Mouse (Mus musculus) intestine, embryonic 14.5 days (tissue): ENCODE measurements around the gene Nrxn2. TPM values are rescaled to one million over a fixed set of nuclear protein-coding genes. Genes with fewer than 3 reads are reported as not detected.
A peak's percentile ranks its signal among the peaks of the same experiment; 100 is the strongest.

Experiments used
- ATAC-seq: fragments of 200-750 bp; cut with Nextera tagmentation; replicated peaks from 2 replicates; pipeline ENCODE4 v1.8.0; 2017; ENCODE audit warnings: low read depth, moderate number of reproducible peaks, moderate TSS enrichment, moderate library complexity; ENCODE audit not compliant: low FRiP score, low TSS enrichment
- DNase-seq: peaks from one replicate; pipeline ENCODE4 v3.0.0-alpha.2; 2018; ENCODE audit warnings: low spot score
- H3K27ac ChIP-seq: fragments of 300-500 bp; sonication (generic); 2 replicates; pipeline ENCODE4 v1.5.1; 2014; ENCODE audit warnings: low read depth, mild to moderate bottlenecking, control low read depth
- H3K27me3 ChIP-seq: fragments of 300-500 bp; sonication (generic); replicated peaks from 2 replicates; pipeline ENCODE4 v1.6.1; 2014; ENCODE audit warnings: low read length, control low read depth; ENCODE audit not compliant: control insufficient read depth, insufficient read depth
- H3K36me3 ChIP-seq: fragments of 300-500 bp; sonication (generic); 2 replicates; pipeline ENCODE4 v1.6.1; 2014; ENCODE audit warnings: low read length, control low read depth; ENCODE audit not compliant: control insufficient read depth, insufficient read depth
- H3K4me1 ChIP-seq: fragments of 300-500 bp; sonication (generic); replicated peaks from 2 replicates; pipeline ENCODE4 v1.6.1; 2014; ENCODE audit warnings: low read length, control low read depth, mixed read lengths; ENCODE audit not compliant: control insufficient read depth, insufficient read depth
- H3K4me2 ChIP-seq: fragments of 300-500 bp; sonication (generic); 2 replicates; pipeline ENCODE4 v1.6.1; 2014; ENCODE audit warnings: low read length
- H3K4me3 ChIP-seq: fragments of 300-500 bp; sonication (generic); 2 replicates; pipeline ENCODE4 v1.5.1; 2014; ENCODE audit warnings: low read depth, low read length, control low read depth, mixed read lengths
- H3K9ac ChIP-seq: fragments of 300-500 bp; sonication (generic); 2 replicates; pipeline ENCODE4 v1.6.1; 2014; ENCODE audit warnings: mild to moderate bottlenecking, low read length
- H3K9me3 ChIP-seq: fragments of 300-500 bp; sonication (generic); 2 replicates; pipeline ENCODE4 v1.6.1; 2016; ENCODE audit warnings: low read length, control low read depth; ENCODE audit not compliant: control insufficient read depth
- WGBS: fragments of 180-500 bp; shearing (Covaris S2); extraction: QIAGEN DNeasy Blood & Tissue Kit; methylation state at CpG from one replicate; pipeline ENCODE4 v1.1.7; 2014; 5-methylcytosine and 5-hydroxymethylcytosine counted together
- polyA plus RNA-seq: library from polyadenylated mRNA; unstranded; fragments of >200 nt; fragmentation: Nextera tagmentation; extraction: Ambion mirVana; gene quantifications from 2 replicates; pipeline ENCODE4 v1.2.1, GENCODE M21; 2014

The Nrxn2 gene
- polyA plus RNA-seq, 1 experiment from 2014 or later: 1.9 TPM

DNA sequence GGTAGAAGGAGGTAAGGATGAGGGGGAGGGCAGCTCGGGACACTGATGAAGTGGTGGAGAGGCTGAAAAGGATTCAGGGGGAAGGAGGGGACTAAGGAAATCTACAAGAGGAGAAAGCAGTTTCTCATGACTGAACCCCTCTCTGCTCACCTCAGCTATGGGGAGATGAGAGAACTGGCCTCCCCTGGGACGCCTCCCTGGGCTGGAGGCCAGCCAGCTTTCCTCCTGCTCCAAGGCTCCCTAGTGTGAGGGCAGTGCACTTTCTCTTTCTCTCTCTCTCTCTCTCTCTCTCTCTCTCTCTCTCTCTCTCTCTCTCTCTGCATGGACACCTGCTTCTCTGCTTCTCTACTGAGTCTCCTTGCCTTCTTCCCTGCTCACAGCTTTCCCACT lies 82.1 kb downstream of the Nrxn2 start:
- no peaks in the 10 kb centered on the region for H3K36me3 ChIP-seq
- H3K9ac ChIP-seq: no peak overlapping the region
- WGBS: 36% methylated on average over 2 of the region's 2 CpGs
- no peak overlapping the region for H3K4me2 ChIP-seq
- peaks cover 78% of the 10 kb centered on the region for H3K27me3 ChIP-seq
- H3K4me3 ChIP-seq: no peak overlapping the region
- peaks cover 20% of the 10 kb centered on the region for H3K4me1 ChIP-seq
- no peak overlapping the region for H3K27ac ChIP-seq
- DNase-seq (no peak), ATAC-seq (no peak)
- H3K9me3 ChIP-seq: no peaks in the 10 kb centered on the region

DNA sequence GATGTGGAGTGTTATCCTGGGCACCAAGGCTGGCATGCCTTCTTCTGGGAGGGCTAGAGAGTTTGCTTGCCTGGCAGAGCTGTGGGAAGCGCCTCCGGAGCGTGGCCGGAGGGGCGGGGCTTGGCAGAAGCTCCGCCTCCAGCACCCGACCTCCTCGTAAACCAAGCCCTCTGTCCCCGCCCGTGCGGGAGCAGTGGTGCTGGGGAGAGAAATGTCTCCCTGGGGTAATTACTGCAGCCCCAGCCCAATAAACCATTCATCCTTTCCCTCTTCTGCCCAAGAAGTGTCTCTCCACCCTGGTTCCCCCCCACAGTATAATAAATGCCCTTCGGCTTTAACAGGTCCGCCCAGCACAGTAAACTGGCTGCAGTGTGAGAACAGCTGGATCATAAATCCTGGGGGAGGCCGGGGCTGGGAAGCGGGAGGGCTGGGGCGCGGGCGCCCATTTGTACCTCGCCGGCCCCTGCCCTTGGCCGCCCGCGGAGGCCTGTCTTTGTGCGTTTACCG lies 83.6 kb downstream of the Nrxn2 start:
- H3K4me1 ChIP-seq: peaks cover 20% of the 10 kb centered on the region
- peak; percentile 44; the same call in 1 of the 2 replicates for ATAC-seq
- peaks cover 65% of the 10 kb centered on the region for H3K27me3 ChIP-seq
- no peaks in the 10 kb centered on the region for H3K9me3 ChIP-seq
- H3K27ac ChIP-seq: no peak overlapping the region
- no peaks in the 10 kb centered on the region for H3K36me3 ChIP-seq
- 0% methylated on average over 25 of the region's 25 CpGs for WGBS
- peak overlapping the region; percentile 32 for H3K4me3 ChIP-seq
- peak overlapping the region; percentile 65 for H3K4me2 ChIP-seq
- no peak overlapping the region for H3K9ac ChIP-seq
- DNase-seq: peak; percentile 67

DNA sequence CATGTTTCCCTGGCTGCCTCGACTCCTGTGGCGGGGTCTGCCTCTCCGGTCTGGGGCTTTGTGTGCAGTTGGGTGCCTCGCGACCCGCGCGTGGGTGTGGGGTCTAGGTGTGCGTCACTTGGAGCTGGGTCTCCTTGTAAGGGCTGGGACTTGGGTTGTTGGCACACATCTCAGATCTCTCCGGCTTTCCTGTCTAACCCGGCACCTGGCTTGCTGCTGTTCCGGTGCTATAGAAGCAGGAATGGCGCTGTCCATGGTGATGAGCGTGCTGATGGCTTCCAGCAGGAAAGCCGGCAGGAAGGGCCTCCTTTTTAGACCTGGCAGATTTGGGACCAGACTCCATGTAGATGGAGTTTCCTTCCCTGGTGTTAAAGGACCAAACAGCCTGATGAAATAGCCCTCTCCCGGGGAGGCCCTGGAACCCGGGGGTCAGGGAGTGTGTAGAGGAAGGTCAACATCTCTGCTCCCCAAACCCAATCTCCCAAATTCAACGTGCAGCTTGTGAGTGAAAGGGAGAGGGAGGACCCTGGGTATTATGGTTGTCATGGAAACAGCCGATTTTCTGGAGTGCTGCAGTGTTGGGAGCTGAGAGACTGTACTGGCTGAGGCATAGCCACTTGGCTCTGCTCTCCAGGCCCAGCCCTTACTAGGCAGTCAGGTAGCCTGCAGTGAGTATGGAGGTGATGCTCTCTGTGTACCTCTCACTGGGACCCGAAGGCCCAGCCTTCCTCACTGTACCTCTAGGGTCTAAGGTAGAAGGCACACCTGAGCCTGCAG lies 84.2 kb downstream of the Nrxn2 start:
- Histone ChIP-seq H3K27me3 (peaks cover 63% of the 10 kb centered on the region), H3K4me3 (peak overlapping the region; percentile 32), H3K4me1 (peaks cover 20% of the 10 kb centered on the region), H3K9me3 (no peaks in the 10 kb centered on the region), H3K27ac (no peak overlapping the region), H3K36me3 (no peaks in the 10 kb centered on the region), H3K4me2 (peak overlapping the region; percentile 65), H3K9ac (no peak overlapping the region)
- peak; percentile 92 for DNase-seq
- 5% methylated on average over 20 of the region's 20 CpGs for WGBS
- ATAC-seq: peak; percentile 13; the same call in 1 of the 2 replicates

DNA sequence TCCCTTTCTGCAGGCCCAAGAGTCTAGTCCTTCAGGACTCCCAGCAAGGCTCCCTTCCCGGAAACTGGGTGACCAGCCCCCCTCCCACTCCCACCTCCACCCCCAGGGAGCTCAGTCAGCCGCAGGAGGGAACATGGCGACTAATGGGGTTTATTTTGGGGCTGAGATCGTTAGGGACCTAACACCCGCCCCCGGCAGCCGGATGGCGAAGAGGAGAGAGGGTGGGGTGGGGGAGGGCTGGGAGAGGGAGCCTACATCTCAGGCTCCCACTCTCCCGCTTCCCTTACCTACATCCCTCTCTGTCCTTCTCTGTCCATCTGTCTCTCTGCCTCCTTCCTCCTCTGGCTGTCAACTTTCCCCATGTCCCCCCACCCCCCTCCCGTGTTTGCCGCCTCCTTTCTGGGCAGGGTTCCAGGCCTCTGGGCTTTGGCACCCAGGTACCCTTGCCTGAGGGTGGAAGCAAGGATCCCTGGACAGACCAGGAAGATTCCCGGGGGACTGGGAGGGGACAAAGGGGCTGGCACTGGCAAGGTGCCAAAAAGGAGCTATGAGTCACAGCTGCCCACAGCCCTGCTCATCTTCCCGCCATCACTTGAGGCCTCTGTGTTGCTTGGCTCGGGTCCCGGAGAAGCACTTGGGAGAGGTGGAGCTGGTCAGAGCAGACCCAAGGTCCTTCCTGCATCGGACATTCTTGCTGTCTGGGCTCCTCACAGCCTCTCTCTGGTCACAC lies 85.6 kb downstream of the Nrxn2 start:
- Histone ChIP-seq H3K4me1 (peaks cover 20% of the 10 kb centered on the region), H3K4me3 (no peak overlapping the region), H3K9ac (no peak overlapping the region), H3K4me2 (no peak overlapping the region), H3K9me3 (no peaks in the 10 kb centered on the region), H3K27me3 (peaks cover 49% of the 10 kb centered on the region), H3K27ac (no peak overlapping the region), H3K36me3 (no peaks in the 10 kb centered on the region)
- 25% methylated on average over 16 of the region's 16 CpGs for WGBS
- no peak for DNase-seq
- ATAC-seq: no peak

DNA sequence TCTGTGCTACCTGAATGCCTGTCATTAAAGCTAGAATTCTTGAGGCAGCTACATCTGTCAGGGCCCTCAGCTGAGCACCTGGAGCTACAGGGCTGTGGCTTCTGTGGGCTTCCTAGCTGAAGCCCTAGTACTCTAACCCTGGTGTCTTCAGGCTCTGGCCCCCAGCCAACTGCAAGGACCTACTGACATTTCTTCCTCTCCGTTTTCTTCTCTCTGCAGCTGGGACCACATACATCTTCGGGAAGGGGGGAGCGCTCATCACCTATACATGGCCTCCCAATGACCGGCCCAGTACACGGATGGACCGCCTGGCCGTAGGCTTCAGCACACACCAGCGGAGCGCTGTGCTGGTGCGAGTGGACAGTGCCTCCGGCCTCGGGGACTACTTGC lies 86.1 kb downstream of the Nrxn2 start:
- WGBS: 82% methylated on average over 12 of the region's 12 CpGs
- Histone ChIP-seq H3K4me3 (no peak overlapping the region), H3K27ac (no peak overlapping the region), H3K4me1 (peaks cover 20% of the 10 kb centered on the region), H3K27me3 (peaks cover 43% of the 10 kb centered on the region), H3K9ac (no peak overlapping the region), H3K36me3 (no peaks in the 10 kb centered on the region), H3K9me3 (no peaks in the 10 kb centered on the region), H3K4me2 (no peak overlapping the region)
- ATAC-seq (no peak), DNase-seq (no peak)

DNA sequence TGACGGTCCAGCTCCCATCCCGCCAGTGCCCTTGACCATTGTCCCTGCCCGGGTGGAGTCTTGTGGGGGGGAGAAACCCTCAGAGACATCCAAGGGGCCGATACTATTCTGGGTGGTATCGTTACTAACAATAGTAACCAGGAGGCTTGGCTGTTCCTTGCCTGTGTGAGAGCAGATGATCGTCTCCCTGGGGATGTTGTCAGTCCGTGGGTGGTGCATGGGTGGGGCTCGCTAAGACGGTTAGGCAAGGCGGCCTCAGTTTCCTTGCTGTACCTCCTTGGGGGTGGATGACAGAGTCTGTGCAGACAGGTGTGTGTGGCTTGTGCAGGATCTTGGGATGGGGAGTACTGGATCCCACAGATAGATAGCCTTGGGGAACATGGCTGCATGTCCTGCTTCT lies 88.9 kb downstream of the Nrxn2 start:
- WGBS: 45% methylated on average over 10 of the region's 10 CpGs
- H3K27ac ChIP-seq: no peak overlapping the region

DNA sequence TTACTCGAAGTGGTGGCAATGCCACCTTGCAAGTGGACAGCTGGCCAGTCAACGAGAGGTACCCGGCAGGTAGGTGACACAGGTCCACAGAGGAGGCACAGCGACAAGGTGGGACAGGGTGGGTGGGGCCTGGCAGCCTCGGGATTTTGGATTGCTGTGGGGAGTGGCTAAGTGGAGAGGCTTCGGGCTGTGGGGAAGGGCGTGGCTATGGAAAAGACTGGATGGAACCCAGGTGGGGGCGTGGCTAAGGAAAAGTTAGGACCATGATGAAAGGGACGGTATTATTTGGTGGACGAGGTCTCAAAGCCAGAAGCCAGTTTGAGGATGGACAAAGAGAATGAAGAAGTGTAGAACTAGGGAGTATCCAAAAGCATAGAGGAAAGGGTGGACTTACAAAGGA lies 91.3 kb downstream of the Nrxn2 start:
- H3K27me3 ChIP-seq: peaks cover 4% of the 10 kb centered on the region
- no peak overlapping the region for H3K4me3 ChIP-seq
- no peak overlapping the region for H3K27ac ChIP-seq
- H3K36me3 ChIP-seq: no peaks in the 10 kb centered on the region
- ATAC-seq: no peak
- no peaks in the 10 kb centered on the region for H3K9me3 ChIP-seq
- WGBS: 67% methylated on average over 10 of the region's 10 CpGs
- no peak overlapping the region for H3K9ac ChIP-seq
- no peak for DNase-seq
- no peak overlapping the region for H3K4me2 ChIP-seq
- peaks cover 8% of the 10 kb centered on the region; the same call in 1 of the 2 replicates for H3K4me1 ChIP-seq

More for the DNA sequence above, 88.9 kb downstream of the Nrxn2 start:
- ATAC-seq (no peak), DNase-seq (no peak)
- H3K36me3 ChIP-seq: no peaks in the 10 kb centered on the region
- H3K27me3 ChIP-seq: peaks cover 19% of the 10 kb centered on the region
- no peak overlapping the region for H3K9ac ChIP-seq
- H3K4me1 ChIP-seq: peaks cover 13% of the 10 kb centered on the region
- H3K4me3 ChIP-seq: no peak overlapping the region
- H3K9me3 ChIP-seq: no peaks in the 10 kb centered on the region
- H3K4me2 ChIP-seq: no peak overlapping the region

DNA sequence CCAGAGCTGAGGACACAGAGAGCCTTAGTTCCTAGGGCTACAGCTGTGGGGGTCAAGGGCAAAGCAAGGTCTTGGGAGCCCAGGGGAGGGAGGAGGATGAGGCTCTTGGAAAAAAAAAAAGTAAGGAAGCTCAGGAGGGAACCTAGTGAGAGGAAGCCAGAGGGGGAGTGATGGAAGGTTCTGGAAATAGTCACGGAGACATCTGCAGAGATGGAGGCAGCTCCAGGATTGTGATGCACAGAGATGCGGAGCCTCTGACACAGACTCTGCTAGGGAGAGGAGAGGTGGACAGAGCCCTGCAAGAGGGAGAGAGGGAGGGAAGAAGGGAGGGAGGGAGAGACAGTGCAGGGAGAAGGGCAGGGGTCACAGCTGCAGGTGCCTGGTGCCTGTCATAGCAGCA lies 92.0 kb downstream of the Nrxn2 start:
- no peaks in the 10 kb centered on the region; the same call in none of the 2 replicates for H3K27me3 ChIP-seq
- H3K27ac ChIP-seq: no peak overlapping the region
- no peak overlapping the region for H3K4me3 ChIP-seq
- H3K4me2 ChIP-seq: no peak overlapping the region
- no peak for DNase-seq
- WGBS: 78% methylated on average over 2 of the region's 2 CpGs
- no peaks in the 10 kb centered on the region for H3K36me3 ChIP-seq
- no peak overlapping the region for H3K9ac ChIP-seq
- no peak for ATAC-seq
- peaks cover 8% of the 10 kb centered on the region; the same call in 1 of the 2 replicates for H3K4me1 ChIP-seq
- no peaks in the 10 kb centered on the region for H3K9me3 ChIP-seq
